Mouse (Mus musculus) MEL-GATA-1-ER (cell line): ENCODE data around the gene N4bp1.

Experiments used
- DNase-seq: peaks from one replicate; pipeline ENCODE4 v3.0.0-alpha.2; 2012; ENCODE audit warnings: low read depth; ENCODE audit errors: extremely low read depth

N4bp1 gene

DNA sequence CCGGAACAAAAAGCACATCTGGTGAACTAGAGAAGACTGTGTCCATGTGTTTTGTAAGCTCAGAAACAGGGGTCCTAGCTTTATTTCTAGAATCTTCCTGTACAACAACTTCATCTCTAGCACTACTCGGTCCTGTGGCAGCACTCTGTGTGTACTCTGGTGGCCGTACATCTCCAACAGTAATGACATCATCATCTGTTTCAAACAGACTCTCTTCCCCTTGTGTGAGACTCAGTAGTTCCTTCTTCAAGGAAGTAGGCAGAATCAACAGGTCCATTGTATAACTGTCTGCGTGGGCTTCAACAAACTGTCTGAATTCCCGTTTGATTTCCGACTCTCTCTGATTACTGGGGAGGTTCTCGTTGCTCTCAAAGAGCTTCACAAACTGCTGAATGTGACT, 23.5 kb downstream of the N4bp1 start:
- DNase-seq: no peak

DNA sequence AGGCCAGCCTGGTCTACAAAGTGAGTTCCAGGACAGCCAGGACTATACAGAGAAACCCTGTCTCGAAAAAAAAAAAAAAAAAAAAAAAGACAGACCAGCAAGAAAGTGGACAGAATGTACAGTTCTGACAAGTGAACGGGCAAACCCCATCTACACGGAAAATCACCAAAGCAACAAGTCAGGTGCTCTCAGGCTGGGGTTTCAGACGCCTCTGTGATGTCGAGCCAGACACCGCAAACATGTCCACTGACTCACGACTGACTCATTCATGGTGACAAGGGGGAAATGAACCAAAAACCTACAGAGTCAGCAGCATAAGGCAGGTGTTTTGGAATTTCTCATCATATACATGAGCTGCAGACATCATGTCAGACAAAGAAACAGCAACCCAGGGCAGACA, 28.8 kb downstream of the N4bp1 start:
- DNase-seq: no peak

DNA sequence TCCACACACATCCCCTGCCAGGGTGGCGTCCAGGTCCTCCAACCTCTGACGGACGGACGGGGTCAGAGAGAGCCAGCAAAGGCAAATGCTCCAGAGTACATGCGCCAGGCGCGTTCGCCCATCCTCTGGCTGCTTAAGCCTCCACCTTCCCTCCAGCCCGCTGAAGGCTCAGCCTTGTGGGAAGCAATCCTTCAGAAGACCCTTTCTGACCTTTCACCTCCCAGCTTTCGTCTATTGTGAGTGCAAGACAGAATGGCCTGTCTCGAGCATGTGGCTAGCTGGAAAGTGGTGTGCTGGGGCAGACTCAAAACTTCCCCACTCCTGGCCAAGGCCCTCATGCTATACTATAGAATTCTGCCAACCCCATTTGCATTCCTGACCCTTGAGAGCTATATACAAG, 30.4 kb downstream of the N4bp1 start:
- DNase-seq: no peak

DNA sequence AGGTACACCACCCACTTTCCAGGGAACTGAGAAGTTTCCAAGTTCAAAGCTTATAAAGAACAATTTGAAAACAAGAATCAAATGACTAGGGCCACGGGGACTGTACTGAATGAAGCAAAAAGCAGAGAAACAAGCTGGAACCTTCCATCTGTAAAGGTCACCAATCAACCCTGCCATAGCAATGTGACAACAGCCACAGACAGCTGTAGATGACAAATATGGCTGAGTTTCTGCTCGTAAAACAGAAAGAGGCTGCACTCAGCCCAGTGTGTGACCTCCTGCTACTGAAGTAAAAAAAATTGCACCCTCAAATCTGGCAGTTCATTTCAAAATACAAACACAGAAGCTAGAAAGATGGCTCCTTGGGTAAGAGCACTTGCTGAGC, 31.1 kb downstream of the N4bp1 start:
- no peak for DNase-seq

DNA sequence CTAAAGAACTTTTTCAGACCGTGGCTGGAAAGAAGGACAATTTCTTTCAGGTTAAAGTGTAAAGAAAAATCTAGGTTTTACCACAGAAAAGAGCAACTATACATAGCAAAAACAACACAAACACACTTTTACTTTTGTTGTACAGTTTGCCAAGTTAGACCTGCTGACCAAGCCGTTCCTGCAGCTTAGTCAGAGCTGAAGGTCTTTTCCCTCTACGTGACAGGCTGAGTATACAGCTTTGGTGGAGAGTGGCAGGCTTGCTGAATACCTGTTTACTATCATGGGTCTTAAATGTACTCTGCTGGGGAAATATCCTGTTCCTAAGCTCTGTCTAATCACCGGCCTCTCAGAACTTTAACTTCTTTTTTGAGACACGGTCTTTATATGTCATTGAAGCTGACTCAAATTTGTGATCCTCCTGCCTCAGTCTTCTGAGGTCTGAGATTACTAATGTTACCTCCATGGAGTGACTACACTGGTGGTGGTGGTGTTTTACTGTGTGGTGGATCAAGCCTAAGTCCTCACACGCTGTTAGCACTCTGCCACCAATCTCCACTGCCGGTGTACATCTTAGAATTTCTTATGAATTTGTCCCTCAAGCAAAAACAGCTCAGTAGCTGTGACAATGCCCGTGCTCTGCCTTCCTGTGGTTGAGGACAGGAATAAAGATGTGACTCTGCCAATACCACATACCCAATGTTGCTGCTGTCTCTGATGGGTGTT, 31.6 kb downstream of the N4bp1 start:
- no peak for DNase-seq

DNA sequence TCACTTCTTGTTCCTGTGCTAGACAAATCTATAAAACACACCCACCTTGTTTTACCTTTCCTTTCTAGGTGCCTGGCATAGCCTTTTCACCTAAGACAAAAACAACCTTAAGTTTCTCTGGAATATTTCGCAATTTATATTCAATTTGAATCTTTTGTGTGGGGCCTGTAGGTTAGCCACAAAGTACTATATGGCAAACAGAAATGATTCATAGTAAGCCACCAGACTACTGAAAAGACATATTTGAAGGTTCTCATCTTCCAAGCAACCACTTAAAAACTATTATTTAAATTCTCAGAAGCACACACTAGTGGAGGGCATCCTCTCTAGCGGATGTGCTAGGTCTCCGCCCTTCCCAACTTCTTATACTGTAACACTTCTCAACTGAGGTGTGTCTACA, 32.6 kb downstream of the N4bp1 start:
- DNase-seq: no peak

DNA sequence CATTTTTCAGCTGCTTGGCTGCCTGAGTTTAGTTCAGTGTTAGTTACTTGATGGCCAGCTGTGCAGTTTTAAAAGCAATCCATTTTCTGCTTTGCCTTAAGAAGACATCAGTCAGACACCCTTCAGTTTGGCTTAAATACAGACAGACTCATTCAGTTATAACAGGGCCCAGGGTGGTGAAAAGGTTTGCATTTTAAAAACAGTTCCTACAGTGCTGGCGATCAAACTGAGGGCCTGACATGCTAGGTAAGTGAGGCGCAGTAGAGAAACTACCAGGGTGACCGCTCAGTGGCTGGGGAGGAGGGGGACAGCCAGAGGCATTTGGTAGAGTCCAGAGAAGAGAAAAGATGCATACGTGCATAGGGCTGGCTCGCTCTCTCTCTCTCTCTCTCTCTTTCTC, 36.2 kb downstream of the N4bp1 start:
- no peak for DNase-seq

DNA sequence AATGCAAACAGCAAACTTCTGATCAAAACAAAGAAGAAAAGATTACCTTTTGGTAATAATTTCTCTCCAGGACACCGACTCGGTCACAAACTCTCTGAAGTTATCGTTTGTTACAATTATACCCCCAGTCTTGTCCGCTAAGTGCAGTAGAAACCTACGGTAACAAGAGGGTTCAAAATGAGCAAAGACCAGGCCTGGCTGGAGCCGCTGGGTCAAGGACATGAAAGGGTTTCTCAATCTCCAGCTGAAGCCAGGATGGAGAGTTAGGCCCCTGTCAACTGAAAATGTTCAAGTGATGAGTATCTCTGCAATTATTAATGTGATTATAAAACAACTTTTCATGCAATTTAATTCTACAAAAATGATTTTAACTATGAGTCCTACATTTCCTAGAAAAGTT, 36.7 kb downstream of the N4bp1 start:
- no peak for DNase-seq

DNA sequence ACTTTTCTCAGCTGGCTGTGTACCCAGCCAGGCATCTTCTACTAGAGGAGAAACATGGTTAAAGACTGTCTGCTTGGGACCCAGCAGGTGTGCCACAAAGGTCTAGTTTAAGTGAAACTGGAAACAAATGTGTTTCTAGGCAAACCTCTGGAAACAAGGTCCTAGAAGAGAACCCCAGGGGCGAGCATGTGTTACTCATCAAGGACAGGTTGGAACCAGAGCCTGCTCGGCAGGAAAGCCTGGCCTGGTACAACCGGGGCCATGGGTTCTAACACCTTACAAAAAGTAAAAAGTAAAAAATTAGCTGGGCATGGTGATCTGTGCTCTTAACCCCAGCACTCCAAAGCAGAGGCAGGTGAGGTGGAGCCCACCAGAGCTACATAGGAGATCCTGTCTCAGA, 38.0 kb downstream of the N4bp1 start:
- DNase-seq: no peak

DNA sequence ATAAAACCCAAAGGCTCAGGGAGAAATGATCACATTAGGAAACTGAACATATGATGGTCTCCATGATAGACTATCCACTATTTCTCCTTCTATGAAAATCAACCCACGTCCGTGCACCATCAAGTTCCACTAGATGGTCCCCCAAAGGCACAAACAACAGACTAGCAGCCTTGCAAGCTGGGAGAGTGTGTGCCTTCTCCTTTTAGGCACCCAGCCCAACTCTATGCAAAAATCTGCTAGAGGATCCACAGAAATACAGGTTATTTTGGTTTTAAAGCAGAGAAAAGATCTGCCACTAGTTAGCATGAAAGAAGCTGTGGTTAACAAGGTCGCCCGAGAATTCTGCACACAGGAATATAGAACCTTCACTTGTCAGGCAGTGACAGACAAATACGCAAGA, 39.2 kb downstream of the N4bp1 start:
- no peak for DNase-seq

DNA sequence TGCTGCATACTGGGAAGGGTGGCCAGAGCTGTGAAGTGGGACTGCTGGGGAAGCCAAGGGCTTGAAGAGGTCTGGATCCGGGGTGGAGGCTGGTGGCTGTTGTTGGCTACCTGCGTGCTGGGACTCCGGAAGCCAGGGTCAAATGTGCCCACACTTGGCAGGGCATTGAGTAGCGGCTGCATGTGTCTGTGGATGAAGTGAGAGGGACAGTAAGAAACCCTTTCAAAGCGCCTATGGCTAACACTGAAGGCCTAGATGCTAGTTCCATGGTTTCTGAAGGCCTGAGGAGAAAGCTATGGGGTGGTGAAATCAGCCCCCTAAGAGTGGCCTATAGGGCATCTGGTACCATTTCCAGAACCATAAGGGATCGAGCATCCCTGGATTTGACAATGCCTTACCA, 40.2 kb downstream of the N4bp1 start:
- DNase-seq: no peak

DNA sequence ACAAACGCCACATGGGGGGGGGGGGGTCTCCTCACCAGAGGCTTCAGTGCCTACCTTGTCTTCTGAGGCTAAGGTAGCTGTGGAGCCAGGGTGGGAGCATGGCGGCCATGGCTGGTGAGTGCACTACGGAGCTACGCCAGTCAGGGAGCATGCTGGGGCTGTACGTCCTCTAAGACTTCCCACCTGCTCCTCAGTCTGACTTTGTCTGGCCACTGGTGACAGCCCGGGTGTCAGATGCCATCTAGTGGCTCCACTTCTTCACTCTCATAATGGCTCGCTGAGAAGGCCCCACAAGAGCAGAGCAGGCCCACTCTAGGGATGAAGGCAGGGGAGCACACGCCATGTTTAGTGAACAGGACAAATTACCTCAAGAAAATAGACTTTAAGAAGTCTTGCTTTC, 41.2 kb downstream of the N4bp1 start:
- no peak for DNase-seq

DNA sequence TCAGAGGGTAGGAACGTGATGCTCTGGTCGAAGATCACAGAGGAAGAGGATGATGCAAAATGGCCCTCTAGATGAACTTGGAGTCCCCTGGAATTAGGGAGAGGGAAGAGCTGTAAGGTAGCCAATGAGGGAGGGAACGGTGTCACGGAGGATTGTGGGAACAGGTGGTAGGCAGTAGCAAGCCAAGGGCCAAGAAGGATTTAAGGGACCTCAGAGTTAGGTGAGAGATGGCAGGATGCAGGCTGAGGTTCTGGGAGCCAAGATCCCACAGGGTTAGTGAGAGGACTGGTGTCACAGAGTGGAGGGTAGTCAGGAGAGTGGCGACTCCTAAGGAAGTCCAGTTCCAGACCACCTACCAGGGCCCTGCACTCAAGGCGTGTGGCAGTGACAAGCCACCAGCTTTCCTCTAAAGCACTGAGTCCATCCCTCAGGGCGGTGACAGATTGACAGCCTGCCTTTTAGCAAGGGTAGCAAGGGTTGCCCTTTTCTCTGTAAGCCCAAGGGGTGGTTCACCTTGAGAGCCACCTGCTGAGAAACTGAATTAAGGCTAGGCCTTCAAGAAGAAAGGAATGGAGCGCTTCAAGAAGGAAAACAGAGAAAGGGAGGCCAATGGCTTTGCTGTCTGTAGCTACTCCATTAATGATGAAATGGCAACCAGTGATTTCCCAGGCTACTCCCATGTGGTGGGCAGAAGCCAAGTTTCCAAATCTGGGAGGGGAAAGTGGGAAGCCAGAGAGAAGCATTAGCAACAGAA, 43.3 kb downstream of the N4bp1 start:
- DNase-seq: no peak

DNA sequence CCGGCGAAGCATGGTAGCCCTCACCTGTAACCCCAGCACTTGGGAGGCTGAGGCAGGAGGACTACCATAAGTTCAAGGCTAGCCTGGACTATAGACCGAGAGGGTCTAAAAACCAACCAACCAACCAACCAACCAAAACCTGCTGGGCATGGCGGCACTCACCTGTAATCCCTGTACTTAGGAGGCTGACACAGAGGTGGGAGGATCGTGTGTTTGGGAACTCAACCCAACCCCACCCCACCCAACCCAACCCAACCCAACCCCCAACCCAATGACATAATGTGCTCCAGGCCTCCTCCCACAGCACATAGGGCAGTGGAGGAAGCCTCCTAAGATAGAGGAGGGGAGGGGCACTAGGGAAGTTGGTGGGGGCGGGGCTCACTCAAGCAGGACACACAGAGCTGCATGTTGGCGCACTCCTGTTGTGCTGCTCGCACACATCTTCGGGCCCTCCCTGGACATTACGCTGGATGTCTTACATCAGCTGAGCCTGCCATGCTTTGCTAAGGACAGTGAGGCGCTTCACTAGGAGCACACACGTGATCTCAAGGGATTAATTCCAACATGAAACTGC, 44.9 kb downstream of the N4bp1 start:
- DNase-seq: no peak

DNA sequence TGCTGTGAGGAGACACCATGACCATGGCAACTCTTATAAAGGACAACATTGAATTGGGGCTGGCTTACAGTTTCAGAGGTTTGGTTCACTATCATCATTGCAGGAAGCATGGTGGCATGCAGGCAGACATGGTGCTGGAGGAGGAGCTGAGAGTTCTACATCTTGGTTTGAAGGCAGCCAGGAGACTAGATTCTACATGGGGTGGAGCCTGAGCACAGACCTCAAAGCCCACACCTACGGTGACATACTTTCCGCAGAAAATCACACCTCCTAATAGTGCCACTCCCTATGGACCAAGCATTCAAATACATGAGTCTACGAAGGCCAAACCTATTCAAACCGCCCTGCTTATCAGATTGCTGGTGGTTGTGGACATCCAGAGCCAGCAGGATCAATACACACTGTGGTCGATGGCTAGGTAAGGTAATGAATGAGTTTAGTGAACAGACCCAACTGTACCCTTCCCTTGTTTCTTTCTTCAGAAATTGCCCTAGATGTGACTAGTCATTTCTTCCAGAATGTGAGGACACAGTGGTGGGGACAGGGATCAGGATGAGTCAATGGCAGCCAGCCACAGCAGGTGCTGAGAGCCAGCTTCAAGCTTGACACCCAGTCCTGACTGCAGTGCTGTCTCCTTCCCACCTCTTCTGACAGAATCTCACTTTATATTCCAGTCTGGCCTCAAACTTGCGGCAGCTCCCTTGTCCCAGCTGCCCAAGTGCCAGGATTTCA, 46.2 kb downstream of the N4bp1 start:
- DNase-seq: no peak

DNA sequence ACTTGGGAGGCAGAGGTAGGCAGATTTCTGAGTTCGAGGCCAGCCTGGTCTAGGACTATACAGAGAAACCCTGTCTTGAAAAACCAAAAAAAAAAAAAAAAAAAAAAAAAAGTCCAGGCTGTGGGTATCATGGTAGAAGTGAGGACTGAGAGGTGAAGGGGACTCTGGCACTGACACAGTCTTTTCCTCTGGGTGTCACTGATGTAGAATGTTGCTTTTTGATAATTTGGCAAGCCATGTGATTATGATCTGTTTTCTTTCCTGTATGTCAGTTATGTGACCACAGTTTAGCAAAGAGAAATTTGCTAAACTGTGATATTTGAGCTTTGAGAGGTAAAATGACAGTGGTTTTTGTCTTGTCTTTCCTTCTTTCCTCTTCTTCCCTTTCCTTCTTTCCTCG, 47.8 kb downstream of the N4bp1 start:
- no peak for DNase-seq

DNA sequence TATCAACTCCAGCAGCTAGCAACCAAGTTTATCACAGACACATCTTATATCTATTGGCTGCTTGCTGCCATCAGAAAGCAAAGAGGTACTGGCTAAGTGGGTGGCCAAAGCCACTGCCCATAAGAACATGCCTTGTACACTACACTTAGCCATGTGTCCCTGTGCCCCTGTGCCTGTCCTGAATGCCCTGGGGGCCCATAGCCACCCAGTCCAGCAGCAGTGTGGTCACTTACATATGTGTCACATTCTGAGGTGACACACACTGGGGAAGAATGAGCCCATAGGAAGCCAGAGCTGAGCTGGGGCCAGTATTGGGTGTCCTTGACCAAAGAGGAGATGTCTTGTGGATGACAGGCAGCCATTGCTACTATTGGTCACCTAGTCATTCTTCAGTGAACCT, 49.2 kb downstream of the N4bp1 start:
- no peak for DNase-seq

DNA sequence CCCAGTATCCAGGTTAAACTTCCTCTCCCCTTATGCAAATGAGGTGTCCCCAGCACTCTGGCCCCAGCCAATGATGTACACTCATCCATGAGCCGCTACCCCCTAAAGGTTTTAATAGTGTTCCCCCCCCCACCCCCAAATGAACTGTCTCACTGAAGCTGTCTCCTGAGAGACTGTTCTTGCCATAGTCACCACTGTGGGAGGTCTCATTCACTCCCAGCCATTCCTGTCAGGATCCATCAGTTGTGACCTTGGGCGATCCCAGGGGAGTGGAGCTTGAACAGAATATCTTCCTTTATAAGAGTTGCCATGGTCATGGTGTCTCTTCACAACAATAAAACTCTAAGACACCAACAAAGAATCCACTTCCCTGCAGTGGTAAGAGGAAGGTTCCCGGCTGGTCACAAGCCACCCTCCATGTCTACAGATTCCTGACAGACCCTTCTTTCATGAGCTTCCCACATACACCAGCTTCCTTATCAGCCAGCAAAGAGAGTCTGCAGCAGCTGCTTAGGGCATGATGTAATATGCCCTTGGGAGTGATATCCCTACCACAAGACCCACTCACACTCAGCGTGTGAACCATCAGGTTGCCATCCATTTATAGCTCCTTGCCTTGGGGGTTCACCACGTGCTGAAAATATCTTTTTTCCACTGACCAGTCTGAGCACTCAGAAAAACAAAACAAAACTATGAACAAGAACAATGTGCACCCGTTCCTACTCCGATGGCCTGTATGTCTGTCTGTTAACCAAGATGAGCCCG, 50.4 kb downstream of the N4bp1 start:
- no peak for DNase-seq

DNA sequence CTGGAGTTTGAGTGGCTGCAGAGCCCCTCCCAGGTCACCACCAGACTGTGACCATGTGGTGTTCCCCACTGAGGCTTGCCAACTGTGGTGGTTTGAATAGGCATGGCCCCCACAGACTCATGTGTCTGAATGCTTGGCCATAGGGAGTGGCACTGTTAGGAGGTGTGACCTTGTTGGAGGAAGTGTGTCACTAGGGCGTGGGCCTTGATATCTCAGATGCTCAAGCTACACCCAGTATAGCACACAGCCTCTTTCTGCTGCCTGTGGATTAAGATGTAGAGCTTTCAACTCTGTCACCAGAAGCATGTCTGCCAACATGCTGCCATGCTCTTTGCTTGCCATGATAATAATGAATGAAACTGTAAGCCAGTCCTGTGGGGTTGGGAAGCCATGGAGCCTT, 51.1 kb downstream of the N4bp1 start:
- DNase-seq: no peak

DNA sequence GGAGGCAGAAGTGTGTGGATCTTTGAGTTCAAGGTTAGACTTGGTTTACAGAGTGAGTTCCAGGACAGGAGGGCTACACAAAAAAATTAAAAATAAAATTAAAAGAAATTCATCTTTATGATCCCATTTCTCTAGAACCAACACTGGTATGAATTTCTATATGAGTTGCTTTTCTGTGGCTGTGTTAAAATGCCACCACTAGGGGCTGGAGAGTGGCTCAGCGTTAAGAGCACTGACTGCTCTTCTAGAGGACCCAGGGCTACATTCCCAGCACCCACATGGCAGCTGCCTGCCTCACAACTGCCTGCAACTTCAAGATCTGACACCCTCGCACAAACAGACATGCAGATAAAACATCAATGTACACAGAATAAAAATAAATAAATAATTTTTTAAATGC, 56.1 kb downstream of the N4bp1 start:
- no peak for DNase-seq

DNA sequence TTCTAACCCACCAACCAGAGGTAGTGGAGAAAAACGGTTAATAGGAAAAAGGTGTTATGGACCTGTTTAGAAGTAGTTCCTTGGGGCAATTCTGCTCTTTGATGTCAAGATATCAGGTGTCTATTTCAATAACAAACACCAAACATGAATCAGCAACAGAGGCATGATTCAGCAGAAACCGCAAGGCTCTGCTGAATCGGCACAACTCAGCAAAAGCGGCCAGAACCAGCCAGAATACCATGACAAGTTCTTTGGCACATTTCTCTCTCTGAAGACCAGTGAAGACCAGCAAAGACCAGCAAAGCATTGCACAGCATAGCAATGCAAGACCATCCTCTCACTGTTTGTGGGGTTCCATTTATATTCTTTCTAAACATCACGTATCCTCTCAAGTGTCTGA, 57.9 kb downstream of the N4bp1 start:
- no peak for DNase-seq

DNA sequence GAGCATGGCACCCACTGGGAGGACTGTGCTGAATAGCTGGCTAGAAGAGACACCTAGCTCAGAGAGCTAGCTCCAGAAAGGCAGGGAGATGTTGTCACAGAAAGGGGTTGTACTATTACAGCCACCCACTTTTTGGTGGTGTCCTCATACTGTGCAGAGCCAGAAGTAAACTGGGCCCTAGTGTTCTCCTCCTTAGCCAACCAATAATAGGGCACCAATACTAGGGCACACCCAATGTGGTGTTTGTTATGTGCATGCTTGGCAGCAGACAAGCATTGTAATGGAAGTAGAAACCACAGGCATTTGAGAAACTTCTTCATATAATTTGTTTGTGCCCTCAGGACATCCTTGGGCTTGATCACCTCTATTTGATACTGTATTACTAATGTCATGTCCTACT, 58.5 kb downstream of the N4bp1 start:
- no peak for DNase-seq
